Mouse (Mus musculus): ENCODE measurements around the gene Hist1h4i.

Hist1h4i gene

DNA sequence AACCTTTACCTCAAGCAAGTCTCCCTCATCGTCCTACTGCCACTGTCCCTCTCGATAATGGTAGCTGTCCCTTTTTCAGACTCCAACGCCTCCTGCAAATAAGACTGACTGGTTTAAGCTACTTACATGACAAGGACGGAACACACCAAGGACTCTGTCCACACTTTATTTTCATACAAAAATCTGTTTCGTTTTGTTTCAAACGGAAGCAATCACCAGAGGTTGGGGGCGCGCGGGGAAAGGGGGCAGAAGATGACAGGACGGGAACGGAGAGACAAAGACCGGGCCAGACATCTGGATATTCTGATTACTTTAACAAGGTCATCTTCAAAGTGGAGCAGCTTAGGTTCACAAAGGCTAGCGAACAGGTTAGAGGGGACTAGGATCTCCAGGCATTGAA lies 27.4 kb downstream of the Hist1h4i start:
- DNase-seq (ENCODE audit: extremely low spot score, low read depth, low spot score), result no peak

DNA sequence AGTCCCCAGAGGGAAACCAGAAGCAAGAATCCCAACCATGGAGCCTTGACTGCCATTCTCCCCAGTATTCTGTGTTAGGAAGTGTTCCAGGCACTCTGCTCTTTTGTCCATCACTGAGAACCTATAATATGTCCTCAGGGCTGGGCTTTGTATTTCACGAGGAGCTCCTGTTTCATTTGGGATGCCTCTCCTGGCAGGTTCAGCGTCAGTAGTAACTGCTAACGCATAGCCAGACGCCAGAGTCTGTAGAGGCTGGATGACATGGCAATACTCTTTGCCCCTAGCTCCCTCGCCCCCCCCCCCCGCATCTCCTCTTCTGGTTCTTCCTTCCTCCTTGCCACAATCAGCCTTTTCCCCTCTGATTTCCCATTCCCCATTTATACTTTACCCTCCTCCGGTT lies 31.5 kb downstream of the Hist1h4i start, which contains the start of gene Prss16:
TSS of gene Prss16 (minus strand) at position 101 of the 400 bp plus-strand sequence.
- DNase-seq (ENCODE audit: extremely low spot score, low read depth, low spot score), result no peak

DNA sequence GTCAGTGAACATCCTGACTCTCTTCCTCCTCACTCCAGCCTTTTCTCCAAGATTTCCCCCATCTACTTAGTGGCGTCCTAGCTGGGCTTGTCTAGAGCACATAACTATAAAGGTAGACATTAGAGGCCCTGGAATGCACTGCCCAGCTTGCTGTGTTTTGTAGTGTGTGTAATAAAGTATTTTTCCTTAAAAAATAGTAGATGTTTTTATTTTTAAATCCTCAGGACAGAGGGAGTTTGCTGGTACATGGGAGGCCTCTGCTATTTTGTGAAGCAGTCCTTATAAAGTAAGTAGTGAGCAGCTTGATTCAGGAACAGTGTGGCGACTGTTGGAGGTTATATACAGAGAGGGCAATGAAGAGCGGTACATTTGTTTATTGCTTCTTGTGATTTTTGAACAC lies 32.5 kb downstream of the Hist1h4i start:
- DNase-seq (ENCODE audit: extremely low spot score, low read depth, low spot score), result no peak

DNA sequence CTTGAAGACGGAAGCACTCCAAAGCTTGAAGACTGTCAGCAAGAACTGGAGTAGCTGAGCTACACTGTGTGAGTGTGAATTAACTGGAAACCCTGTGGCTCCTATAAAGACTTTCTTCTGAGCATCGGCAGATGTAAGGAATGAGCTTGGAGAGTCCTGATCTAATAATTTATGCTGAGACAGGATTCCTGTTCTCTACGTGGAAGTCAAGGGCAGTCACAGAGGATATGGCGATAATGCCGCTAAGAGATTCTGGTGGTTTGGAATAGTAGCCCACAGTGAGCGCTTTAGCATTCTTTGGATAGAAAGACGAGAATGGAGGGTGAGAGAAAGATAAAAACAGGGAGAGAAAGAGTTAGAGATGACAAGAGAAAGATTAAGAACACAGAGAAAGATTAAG lies 33.3 kb downstream of the Hist1h4i start:
- DNase-seq (ENCODE audit: extremely low spot score, low read depth, low spot score), result no peak

DNA sequence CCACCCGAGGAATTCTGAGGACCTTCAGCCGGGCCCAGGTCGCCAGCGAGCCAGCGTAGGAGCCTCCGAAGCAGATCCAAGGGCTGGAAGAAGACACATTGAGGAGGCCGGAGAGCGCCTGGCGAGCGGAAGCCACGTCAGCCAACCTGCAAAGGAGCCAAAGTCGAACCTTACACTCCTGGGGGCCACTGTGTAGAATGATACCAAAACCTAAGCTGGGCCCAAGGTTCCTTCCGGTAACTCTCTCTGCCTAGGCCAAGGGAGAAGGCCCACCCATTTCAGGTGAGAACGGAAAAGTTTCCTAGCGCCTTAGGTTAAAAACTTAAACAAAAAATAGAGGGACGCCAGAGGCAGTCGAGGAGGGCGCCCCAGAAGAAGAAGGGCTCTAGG lies 34.0 kb downstream of the Hist1h4i start:
- no peak for DNase-seq (ENCODE audit: extremely low spot score, low read depth, low spot score)

DNA sequence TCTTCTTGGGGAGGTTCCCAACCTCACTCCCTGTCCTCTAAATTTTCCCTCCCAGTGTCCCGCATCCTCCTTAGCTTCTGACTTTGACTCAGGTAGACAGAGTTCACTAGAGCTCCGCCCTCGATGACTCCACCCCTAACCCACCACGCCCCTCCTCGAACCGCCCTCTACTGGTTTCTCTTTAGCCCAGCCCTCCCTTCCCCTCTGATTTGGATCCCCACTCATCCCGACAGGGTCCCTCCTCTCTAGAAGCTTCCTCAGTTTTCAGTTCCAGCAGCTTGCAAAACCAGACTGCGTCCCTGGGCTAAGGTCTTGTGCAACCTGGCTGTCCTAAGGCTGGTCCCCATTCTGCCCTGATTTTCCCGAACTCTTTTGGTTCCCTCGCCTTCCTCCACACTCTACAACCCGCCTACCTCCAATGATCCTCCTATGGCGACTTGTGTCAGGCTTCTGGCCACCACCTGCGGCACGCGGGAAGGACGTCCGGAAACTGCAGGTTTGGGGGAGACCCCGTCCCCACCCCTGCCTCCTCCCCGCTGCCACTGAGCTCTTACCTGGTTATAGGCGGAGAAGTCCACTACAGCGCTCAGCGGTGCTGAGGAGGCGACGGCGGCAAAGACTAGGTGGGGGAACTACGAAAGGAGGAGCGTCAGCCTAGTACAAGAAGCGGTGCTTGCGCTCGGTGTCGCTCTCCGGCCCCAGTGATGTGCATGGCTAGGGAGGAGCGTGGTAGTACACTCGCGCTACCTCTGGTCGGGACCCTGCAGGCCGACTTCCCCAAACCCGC lies 34.6 kb downstream of the Hist1h4i start:
- DNase-seq (ENCODE audit: extremely low spot score, low read depth, low spot score), result no peak

DNA sequence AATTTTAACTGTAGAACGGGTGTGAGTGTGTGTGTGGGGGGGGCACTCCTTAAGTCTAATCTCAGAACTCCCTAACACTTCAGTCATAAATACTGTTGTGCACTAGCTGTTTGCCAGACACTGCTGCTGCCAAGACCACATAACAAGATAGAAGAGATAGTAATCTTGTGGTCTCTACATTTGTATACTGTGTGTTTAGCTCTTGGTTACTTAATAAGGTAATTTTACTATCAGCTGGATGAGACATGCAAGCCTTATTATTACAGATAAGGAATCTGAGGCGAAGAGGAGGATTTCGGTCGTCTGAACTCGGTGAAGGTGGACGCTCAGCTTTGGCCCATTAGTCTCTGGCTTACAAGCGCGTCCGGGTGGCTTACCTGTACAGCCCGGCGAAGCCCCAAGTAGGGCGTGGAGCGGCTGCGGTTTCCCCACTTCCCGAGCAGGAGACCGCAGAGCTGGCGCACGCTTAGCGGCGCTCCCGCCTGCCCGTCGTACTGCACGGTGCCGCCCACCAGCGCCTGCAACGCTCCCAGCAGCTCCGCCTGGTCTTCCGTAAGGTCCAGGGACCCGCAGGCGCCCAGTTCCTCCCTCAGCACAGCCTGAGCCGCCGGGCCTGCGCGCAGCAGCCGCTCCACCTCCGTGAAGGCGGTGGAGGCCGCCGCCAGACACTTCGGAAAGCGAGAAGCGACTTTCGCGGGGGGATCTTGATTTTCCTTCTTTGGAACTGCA lies 35.4 kb downstream of the Hist1h4i start:
- DNase-seq (ENCODE audit: extremely low spot score, low read depth, low spot score), result no peak

DNA sequence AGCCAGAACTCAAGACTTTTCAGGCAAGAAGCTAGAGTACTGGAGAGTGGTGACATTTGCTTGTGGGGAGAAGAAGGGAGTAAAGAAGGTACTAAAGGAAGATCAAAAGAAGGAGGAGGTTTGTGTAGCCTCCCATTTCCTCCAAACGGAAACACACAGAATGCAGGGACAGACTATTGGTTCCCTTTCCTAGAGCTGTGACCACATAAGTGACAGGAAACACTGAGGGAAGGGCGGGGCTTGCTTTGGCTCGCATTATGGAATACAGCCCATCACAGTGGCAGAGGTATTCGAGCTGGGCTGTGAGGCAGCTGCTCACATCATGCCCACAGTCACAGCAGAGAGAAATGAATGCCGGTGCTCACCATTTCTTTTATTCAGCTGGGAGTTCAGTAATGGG lies 39.3 kb downstream of the Hist1h4i start:
- DNase-seq (ENCODE audit: extremely low spot score, low read depth, low spot score), result no peak

DNA sequence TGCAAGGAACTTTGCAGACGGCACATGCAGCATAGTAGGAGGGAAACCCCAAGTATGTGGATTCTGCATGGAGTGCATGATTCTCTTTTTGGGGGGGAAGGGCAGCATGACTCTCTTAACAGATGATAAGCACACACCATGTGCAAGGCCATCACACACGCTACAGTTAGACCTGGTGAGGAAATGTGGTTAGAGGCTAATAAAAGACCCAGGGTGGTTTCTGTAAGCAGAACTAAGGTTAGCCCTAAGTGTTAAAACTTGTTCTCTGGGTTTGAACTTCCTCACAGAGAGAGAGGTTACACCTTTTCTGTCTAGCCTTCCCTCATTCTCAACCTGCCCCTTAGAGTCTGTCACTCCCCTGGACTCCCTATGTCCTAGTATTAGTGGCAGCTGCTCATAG lies 39.8 kb downstream of the Hist1h4i start:
- DNase-seq (ENCODE audit: extremely low spot score, low read depth, low spot score), result no peak

DNA sequence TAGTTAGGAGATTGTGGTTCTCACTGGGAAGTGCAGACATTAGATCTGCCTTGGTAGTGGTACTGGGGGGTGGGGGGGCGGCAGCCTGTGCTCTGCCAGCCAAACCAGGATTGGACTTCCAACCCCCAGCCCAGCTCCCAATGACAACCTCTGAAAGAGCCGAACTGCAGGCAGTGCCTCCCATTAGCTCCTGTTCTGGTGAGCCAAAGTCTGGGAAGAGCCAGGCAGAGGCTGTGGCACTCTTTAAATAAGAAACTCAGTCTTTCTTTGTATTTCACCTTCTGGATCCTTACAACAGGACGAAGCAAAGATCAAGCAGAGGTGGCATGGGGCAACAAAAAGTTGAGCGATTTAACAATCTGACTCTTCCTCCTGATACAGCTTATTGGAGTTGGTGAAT lies 42.0 kb downstream of the Hist1h4i start:
- DNase-seq (ENCODE audit: extremely low spot score, low read depth, low spot score), result no peak

DNA sequence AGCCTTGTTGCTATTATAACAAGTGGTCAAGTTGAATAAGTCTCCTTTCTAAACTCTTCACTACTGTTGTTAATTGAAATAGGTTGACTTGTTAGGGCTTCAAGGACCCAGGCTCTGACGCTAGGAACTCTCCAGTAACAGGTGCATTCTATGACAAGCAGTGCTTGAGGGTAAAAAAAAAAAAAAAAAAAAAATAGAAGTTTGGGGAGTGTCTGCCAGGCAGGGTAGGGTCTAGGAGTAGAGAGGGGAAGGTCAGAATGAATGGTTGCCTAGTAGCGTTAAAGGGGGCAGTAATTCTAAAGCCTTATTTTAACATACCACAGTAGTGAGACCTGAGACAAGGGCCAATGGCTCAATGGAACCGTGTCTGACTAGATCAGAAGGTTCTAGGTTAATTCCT lies 42.8 kb downstream of the Hist1h4i start:
- no peak for DNase-seq (ENCODE audit: extremely low spot score, low read depth, low spot score)

DNA sequence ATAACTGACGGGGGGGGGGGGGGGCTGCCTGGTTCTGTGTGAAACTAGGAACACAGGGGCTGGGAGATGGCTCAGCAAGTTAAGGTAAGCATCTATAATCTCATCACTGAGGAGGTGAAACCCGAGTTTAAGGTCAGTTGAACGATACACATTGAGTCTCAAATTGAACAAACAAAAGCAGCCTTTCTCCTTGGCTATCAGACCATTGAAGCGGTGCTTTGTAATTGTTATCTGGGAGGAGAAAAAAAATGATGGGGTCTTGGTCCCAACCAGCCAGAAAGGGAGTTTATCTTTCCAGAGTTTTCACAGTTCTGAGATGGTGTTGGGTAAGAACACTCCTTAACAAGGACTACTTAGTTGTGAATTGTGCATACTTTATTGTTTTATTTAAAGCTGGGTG lies 43.3 kb downstream of the Hist1h4i start:
- no peak for DNase-seq (ENCODE audit: extremely low spot score, low read depth, low spot score)

DNA sequence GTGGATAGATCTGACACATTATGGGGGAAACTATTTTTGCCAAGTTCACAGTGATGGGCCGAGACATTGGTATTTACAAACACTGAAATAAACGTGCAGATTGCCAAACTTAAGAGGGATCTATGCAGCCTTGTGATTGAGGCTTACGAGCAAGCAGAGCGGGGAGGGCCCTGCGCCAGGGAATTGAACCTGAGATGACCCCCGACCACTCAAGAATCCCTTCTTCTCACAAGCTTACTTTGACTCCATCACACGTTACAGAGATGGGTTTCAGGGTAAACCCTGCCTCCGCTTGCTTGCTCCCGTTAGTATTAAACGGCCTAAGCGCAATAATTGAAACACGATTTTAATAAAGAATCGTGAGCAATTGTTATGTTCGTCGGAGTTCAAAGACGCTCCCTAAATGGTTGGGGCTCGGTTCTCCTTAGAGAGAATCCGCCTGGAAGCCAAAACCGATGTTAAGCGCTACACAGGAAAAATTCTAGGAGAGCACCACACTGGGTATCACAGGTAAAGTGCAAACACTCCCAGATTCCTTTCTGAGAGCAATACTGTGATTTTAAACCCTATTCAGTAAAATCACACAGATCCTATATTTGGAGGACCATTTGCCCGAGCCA lies 43.9 kb downstream of the Hist1h4i start:
- no peak for DNase-seq (ENCODE audit: extremely low spot score, low read depth, low spot score)

DNA sequence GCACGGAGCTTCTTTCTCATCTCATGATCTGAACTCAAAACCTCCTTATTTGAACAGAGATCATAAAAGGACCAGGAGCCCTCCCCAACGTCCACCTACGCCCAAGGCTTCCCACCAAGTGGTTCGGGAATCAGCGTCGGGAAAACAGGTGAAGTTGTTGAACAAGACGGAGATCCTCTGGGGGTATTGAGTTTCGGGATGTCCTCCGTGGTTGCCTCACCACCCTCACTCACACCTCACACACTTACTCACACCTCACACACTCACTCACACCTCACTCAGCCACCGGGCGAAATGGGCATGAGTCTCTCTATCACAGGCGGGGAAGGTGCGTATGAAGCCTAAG lies 44.3 kb downstream of the Hist1h4i start:
- DNase-seq (ENCODE audit: extremely low spot score, low read depth, low spot score), result no peak

DNA sequence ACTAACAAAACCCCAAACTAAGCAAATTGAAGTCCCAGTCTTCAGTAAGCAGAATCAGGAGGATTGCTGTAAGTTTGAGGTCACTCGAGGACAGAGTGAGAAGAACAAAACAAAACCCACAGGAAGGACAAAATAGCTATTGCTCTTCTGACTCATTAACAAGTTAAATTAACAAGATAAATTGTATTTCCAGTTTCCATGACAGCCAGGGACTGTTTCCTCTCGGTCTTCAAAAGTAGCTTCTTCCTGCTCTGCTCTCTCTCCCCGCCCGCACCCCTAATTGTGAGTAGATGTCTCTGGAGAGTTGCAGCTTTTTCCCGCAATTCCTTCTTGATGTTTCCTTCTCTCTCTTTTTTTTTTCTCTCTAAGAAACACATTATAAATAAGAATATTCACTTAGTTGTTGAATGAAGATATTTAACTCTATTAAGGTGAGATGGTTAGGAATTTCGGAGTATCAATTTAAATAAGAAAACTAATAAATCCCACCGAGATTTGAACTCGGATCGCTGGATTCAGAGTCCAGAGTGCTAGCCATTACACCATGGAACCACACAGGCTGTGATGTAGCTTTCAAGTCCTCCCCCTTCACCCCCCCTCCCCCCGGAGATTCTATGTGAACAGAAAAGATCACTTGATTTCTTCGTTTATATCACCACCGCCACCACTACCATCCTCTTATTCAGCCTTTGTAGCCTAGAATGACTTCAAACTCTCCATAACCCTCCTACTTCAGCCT lies 44.9 kb downstream of the Hist1h4i start:
- DNase-seq (ENCODE audit: extremely low spot score, low read depth, low spot score), result no peak

DNA sequence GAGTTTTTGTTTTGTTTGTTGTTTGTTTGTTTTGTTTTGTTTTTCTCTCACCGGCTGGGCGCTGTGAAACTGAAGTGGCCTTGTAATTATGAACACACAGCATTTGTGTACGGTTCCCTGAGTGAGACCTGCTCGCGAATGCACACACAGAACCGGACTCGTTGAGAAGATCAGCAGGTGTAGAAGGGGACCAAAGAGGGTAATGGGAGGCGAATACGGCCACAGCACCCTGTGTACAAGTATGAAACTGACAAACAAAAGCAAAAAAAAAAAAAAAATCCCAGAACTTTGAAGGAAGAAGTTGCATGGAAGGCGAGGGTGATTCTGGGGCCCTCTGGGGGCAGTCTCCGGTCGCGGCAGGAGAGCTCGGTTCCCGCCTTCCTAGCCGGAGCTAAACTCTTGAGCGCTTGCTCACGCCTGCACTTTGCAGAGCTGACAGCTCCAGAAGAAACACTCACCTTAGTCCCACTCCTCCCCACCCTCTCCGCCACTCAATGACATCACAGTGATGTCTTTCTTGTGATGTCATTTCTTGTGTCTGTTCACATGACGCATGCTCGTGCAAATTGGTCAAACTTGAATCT lies 45.7 kb downstream of the Hist1h4i start:
- DNase-seq (ENCODE audit: extremely low spot score, low read depth, low spot score), result no peak

DNA sequence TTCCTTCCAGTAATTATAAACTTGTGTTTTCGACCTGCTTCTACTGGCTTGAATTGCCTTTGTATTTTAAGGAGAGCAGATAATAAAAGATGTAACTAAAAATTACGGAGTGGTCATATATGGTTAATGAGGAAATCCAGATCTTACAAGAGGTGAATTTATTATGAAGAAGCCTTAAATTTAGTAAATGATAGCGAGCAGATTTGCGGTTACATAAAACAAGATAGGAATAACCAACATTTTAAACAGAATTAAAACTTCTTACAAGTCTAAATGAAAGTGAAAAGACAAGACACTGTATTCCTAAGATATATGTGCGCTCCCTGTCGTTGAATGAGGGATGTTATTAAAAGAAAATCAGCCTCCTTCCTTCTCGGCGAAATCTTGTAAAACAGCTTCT lies 46.3 kb downstream of the Hist1h4i start:
- DNase-seq (ENCODE audit: extremely low spot score, low read depth, low spot score), result no peak

DNA sequence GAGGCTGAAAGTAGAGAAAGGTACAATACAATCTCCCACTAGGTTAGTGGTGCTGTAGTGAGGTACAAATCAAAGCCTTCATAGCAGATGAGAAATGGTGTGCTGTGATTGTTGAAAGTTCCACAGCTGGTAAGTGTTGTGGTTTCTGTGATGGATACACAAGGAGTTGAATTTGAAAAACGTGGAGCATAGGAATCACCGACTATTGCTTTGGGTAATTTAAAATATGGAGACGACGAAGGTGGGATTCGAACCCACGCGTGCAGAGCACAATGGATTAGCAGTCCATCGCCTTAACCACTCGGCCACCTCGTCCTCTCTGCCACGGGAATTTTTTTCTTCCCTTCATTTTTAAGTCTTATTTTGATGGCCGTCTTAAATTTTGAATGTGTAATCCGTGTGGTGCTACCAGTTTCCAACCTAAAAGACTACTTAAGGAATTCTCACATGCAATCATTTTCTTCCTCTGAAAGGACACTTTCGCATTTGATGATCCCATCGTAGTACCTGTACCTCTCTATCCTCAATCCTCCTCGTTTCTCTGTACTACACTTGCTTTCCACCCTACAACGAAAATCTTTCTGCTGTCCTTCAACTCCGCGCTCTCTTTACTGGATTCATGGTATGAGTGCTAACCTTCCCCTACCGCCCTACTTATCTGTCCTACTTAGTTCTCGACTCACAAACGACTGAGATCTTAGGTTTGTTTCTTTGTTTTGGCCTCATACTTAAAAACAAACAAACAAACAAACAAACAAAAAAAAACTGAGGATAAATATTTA lies 47.0 kb downstream of the Hist1h4i start:
- DNase-seq (ENCODE audit: extremely low spot score, low read depth, low spot score), result no peak

DNA sequence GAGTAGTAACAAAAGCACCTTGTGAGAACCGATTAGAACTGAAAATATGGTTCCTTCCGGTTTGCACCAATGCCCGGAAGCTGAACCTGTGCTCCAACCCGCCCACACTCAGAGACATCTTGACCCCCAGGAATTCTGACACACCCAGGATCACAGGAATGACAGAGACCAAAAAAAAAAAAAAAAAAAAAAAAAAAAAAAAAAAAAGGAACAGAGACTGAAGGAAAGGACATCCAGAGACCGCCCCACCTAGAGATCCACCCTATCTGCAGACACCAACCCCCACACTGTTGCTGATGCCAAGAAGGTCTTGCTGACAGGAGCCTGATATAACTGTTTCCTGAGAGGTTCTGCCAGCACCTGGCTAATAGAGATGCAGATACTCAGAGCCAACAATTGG lies 48.6 kb downstream of the Hist1h4i start:
- no peak for DNase-seq (ENCODE audit: extremely low spot score, low read depth, low spot score)

All from hindlimb bud, embryonic 11.5 days (tissue).